Mouse (Mus musculus): ENCODE data around the gene Itprip.
"Not testable (repeated sequence)": the region's sequence is repeated elsewhere in the genome, so short reads cannot be mapped to it uniquely, and the experiment has no call there.

Itprip gene

DNA sequence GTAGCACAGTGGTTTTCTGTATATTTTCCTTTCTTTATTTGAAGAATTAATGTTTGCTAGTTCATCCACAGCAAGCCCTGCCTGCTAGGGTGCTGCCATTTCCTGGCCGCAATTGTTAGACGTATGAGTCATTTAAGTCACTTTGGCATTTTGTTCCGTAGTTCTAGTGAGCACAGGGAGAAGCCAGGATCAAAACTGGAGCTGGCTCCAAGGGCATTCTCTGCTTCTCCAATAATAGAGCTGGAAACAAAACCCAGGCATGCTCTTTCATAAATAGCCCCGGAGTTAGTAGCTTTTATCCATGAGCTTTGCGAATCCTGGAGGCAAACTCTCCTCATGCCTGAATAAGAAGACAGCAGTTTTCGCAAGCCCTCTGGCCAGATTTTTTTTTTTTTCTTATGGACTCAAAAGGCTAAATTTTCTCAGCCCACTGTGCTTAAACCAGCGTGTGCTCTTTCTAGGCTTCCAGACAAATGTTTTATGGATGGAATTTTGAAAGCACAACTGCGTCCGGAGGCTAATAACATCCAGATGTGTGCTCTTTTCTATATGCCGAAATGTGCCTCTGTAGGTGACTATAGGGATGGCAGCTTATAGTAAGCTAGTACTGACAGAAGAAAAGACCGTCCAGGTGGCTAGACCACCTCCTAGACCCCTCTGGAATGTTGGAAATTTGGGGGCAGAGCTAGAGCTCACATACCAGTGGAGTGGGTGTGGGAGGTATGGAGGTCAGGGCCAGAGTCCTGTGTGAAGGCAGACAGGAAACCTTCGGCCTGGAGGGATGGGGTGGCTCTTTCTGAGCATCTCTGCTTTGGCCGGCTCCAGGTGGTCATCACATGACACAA lies 64.9 kb downstream of the Itprip start:
- DNase-seq (ENCODE audit: low read depth, low spot score): no peak

DNA sequence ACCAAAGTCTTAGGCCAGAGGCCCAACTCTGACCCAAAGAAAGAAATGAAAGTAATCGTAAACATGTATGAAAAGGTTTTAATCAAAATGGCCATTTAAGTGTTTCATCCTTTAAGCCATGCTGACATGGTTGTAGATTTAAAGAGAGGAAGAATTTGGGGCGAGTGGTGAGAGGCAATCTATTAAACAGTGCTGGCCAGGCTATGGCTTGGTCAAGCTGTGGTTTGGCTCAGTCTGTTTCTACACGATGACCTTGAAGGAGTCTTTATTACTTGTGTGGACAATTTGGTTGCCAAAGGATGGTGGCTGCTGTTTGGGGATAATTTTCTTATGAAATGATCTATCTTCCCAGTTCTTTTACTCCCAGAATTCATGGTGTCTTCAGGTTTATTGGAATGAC lies 66.0 kb downstream of the Itprip start:
- DNase-seq (ENCODE audit: low read depth, low spot score): no peak

DNA sequence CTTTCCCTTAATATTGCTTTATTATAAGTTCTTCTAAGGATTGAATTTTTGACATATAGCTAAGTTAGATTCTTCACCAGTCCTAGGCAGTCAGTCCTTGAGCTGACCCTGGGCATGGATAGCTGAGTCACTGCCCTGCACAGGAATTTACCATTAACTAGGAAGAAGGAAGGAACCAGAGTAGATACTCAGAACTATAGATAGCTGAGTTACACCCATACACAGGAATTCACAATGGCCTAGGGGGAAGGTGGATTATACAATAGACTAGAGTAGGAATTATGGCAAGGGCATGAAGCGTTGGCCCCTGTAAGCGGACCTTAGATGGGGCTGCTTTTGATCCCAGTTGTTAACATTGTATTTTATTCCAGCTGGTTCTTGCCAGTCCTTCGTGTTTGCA lies 67.0 kb downstream of the Itprip start:
- not testable (repeated sequence) for DNase-seq (ENCODE audit: low read depth, low spot score)

DNA sequence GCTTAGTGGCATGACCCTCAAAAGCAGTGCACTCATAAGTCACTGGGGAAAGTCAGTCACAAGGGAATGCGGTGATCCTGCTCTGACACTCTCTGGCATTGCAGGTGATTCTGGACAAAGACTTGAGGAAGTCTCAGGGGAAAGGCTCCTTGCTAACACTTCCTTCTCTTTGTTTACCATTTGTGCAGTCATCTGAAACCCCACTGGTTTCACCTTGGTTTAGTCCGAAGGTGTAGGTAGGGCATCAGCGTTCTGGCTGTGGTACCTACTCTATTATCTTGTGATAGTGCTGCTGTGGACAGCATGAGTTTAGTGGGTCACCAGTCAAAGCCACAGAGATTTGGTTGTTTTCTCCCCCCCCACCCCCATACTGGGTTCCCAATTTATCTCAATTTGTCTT lies 69.4 kb downstream of the Itprip start:
- DNase-seq (ENCODE audit: low read depth, low spot score): no peak

Data from brain, embryonic 18.5 days (tissue).